Mouse (Mus musculus): ENCODE measurements around the gene Map3k11. TPM values are rescaled to one million over a fixed set of nuclear protein-coding genes. Genes with fewer than 3 reads are reported as not detected.

Map3k11 gene
- polyA plus RNA-seq, 1 experiment: 19.0 TPM

GRCm38 (mm10) chr19:5664669-5665257 is 23.8 kb upstream of the Map3k11 start:
- no peak for TF ChIP-seq MAX (IDR thresholded peaks at IDR 0.05; ENCODE audit: low read depth)
- no peak for TF ChIP-seq TCF12 (IDR thresholded peaks at IDR 0.05; ENCODE audit: insufficient read depth, poor library complexity, severe bottlenecking)
- TF ChIP-seq CEBPB (IDR thresholded peaks at IDR 0.05; ENCODE audit: insufficient read depth, poor library complexity, severe bottlenecking): no peak
- no peak for TF ChIP-seq TCF3 (IDR thresholded peaks at IDR 0.05; ENCODE audit: insufficient read length, low read depth)
- TF ChIP-seq MYOD1 (IDR thresholded peaks at IDR 0.05; ENCODE audit: control insufficient read depth in 1 of 3, insufficient read length in 2 of 3, low read depth in 2 of 3): no peak
- no peak for TF ChIP-seq SRF (IDR thresholded peaks at IDR 0.05; ENCODE audit: control insufficient read depth, insufficient read length, low read depth)
- TF ChIP-seq E2F4 (IDR thresholded peaks at IDR 0.05; ENCODE audit: insufficient read depth): no peak
- TF ChIP-seq POLR2AphosphoS2 (IDR thresholded peaks at IDR 0.05; ENCODE audit: insufficient read length, low read depth): no peak
- no peak for TF ChIP-seq POLR2A (IDR thresholded peaks at IDR 0.05; ENCODE audit: insufficient read length, low read depth)
- TF ChIP-seq REST (IDR thresholded peaks at IDR 0.05; ENCODE audit: insufficient read depth, insufficient read length): no peak
- no peak for TF ChIP-seq MYOG (IDR thresholded peaks at IDR 0.05; ENCODE audit: control insufficient read depth in 1 of 3, insufficient read depth in 1 of 3, insufficient read length in 2 of 3, low read depth in 2 of 3)
- TF ChIP-seq USF1 (IDR thresholded peaks at IDR 0.05; ENCODE audit: low read depth): no peak
- H3K4me2 ChIP-seq (ENCODE audit: low read depth): no peak overlapping the region
- no peaks in the 10 kb centered on the region for H3K27me3 ChIP-seq (ENCODE audit: control insufficient read depth, insufficient read depth, insufficient read length)
- H3K36me3 ChIP-seq (ENCODE audit: control insufficient read depth, insufficient read depth): no peaks in the 10 kb centered on the region
- H3ac ChIP-seq (ENCODE audit: control insufficient read depth, insufficient read length): no peak overlapping the region
- no peaks in the 10 kb centered on the region for H3K79me2 ChIP-seq (ENCODE audit: control insufficient read depth, insufficient read depth)
- no peak overlapping the region for H3K4me3 ChIP-seq

- no peak overlapping the region for H3K4me3 ChIP-seq
- H3K36me3 ChIP-seq (ENCODE audit: control insufficient read depth, insufficient read depth): no peaks in the 10 kb centered on the region
- H3K27me3 ChIP-seq (ENCODE audit: control insufficient read depth, insufficient read depth, insufficient read length): no peaks in the 10 kb centered on the region
- no peak overlapping the region for H3ac ChIP-seq (ENCODE audit: control insufficient read depth, insufficient read length)
- H3K4me2 ChIP-seq (ENCODE audit: low read depth): no peak overlapping the region
- H3K79me2 ChIP-seq (ENCODE audit: control insufficient read depth, insufficient read depth): no peaks in the 10 kb centered on the region
- no peak for TF ChIP-seq MYOD1 (IDR thresholded peaks at IDR 0.05; ENCODE audit: control insufficient read depth in 1 of 3, insufficient read length in 2 of 3, low read depth in 2 of 3)
- no peak for TF ChIP-seq USF1 (IDR thresholded peaks at IDR 0.05; ENCODE audit: low read depth)
- TF ChIP-seq MYOG (IDR thresholded peaks at IDR 0.05; ENCODE audit: control insufficient read depth in 1 of 3, insufficient read depth in 1 of 3, insufficient read length in 2 of 3, low read depth in 2 of 3): no peak
- TF ChIP-seq CEBPB (IDR thresholded peaks at IDR 0.05; ENCODE audit: insufficient read depth, poor library complexity, severe bottlenecking): no peak
- no peak for TF ChIP-seq REST (IDR thresholded peaks at IDR 0.05; ENCODE audit: insufficient read depth, insufficient read length)
- no peak for TF ChIP-seq SRF (IDR thresholded peaks at IDR 0.05; ENCODE audit: control insufficient read depth, insufficient read length, low read depth)
- TF ChIP-seq POLR2AphosphoS2 (IDR thresholded peaks at IDR 0.05; ENCODE audit: insufficient read length, low read depth): no peak
Measured at GRCm38 (mm10) chr19:5665465-5665864, 23.1 kb upstream of the Map3k11 start.

GRCm38 (mm10) chr19:5666386-5666785 is 22.2 kb upstream of the Map3k11 start:
- H3K27me3 ChIP-seq (ENCODE audit: control insufficient read depth, insufficient read depth, insufficient read length): no peaks in the 10 kb centered on the region
- H3K79me2 ChIP-seq (ENCODE audit: control insufficient read depth, insufficient read depth): no peaks in the 10 kb centered on the region
- H3K36me3 ChIP-seq (ENCODE audit: control insufficient read depth, insufficient read depth): no peaks in the 10 kb centered on the region
- no peak overlapping the region for H3K4me3 ChIP-seq
- TF ChIP-seq REST (IDR thresholded peaks at IDR 0.05; ENCODE audit: insufficient read depth, insufficient read length) (no peak), MYOG (IDR thresholded peaks at IDR 0.05; ENCODE audit: control insufficient read depth in 1 of 3, insufficient read depth in 1 of 3, insufficient read length in 2 of 3, low read depth in 2 of 3) (no peak), SRF (IDR thresholded peaks at IDR 0.05; ENCODE audit: control insufficient read depth, insufficient read length, low read depth) (no peak), USF1 (IDR thresholded peaks at IDR 0.05; ENCODE audit: low read depth) (no peak), TCF3 (IDR thresholded peaks at IDR 0.05; ENCODE audit: insufficient read length, low read depth) (no peak), POLR2AphosphoS2 (IDR thresholded peaks at IDR 0.05; ENCODE audit: insufficient read length, low read depth) (no peak), MYOD1 (IDR thresholded peaks at IDR 0.05; ENCODE audit: control insufficient read depth in 1 of 3, insufficient read length in 2 of 3, low read depth in 2 of 3) (no peak), MAX (IDR thresholded peaks at IDR 0.05; ENCODE audit: low read depth) (no peak), CEBPB (IDR thresholded peaks at IDR 0.05; ENCODE audit: insufficient read depth, poor library complexity, severe bottlenecking) (no peak), POLR2A (IDR thresholded peaks at IDR 0.05; ENCODE audit: insufficient read length, low read depth) (no peak)
- H3ac ChIP-seq (ENCODE audit: control insufficient read depth, insufficient read length): no peak overlapping the region
- no peak overlapping the region for H3K4me2 ChIP-seq (ENCODE audit: low read depth)

GRCm38 (mm10) chr19:5668372-5668771 is 20.2 kb upstream of the Map3k11 start:
- H3K4me2 ChIP-seq (ENCODE audit: low read depth): no peak overlapping the region
- peaks cover 10% of the 10 kb centered on the region for H3K36me3 ChIP-seq (ENCODE audit: control insufficient read depth, insufficient read depth)
- no peaks in the 10 kb centered on the region for H3K27me3 ChIP-seq (ENCODE audit: control insufficient read depth, insufficient read depth, insufficient read length)
- H3K4me3 ChIP-seq: no peak overlapping the region
- H3K79me2 ChIP-seq (ENCODE audit: control insufficient read depth, insufficient read depth): no peaks in the 10 kb centered on the region
- TF ChIP-seq CEBPB (IDR thresholded peaks at IDR 0.05; ENCODE audit: insufficient read depth, poor library complexity, severe bottlenecking) (no peak), REST (IDR thresholded peaks at IDR 0.05; ENCODE audit: insufficient read depth, insufficient read length) (no peak), USF1 (IDR thresholded peaks at IDR 0.05; ENCODE audit: low read depth) (no peak), MAX (IDR thresholded peaks at IDR 0.05; ENCODE audit: low read depth) (no peak), TCF12 (IDR thresholded peaks at IDR 0.05; ENCODE audit: insufficient read depth, poor library complexity, severe bottlenecking) (no peak)
- H3ac ChIP-seq (ENCODE audit: control insufficient read depth, insufficient read length): no peak overlapping the region

GRCm38 (mm10) chr19:5680432-5680831 is 8.1 kb upstream of the Map3k11 start:
- Histone ChIP-seq H3ac (ENCODE audit: control insufficient read depth, insufficient read length) (no peak overlapping the region), H3K4me3 (no peak overlapping the region), H3K36me3 (ENCODE audit: control insufficient read depth, insufficient read depth) (peaks cover 8% of the 10 kb centered on the region), H3K4me2 (ENCODE audit: low read depth) (no peak overlapping the region), H3K79me2 (ENCODE audit: control insufficient read depth, insufficient read depth) (no peaks in the 10 kb centered on the region), H3K27me3 (ENCODE audit: control insufficient read depth, insufficient read depth, insufficient read length) (no peaks in the 10 kb centered on the region)
- no peak for TF ChIP-seq REST (IDR thresholded peaks at IDR 0.05; ENCODE audit: insufficient read depth, insufficient read length)
- no peak for TF ChIP-seq POLR2A (IDR thresholded peaks at IDR 0.05; ENCODE audit: insufficient read length, low read depth)
- no peak for TF ChIP-seq TCF12 (IDR thresholded peaks at IDR 0.05; ENCODE audit: insufficient read depth, poor library complexity, severe bottlenecking)
- no peak for TF ChIP-seq MYOD1 (IDR thresholded peaks at IDR 0.05; ENCODE audit: control insufficient read depth in 1 of 3, insufficient read length in 2 of 3, low read depth in 2 of 3)
- TF ChIP-seq CEBPB (IDR thresholded peaks at IDR 0.05; ENCODE audit: insufficient read depth, poor library complexity, severe bottlenecking): no peak
- no peak for TF ChIP-seq TCF3 (IDR thresholded peaks at IDR 0.05; ENCODE audit: insufficient read length, low read depth)
- no peak for TF ChIP-seq E2F4 (IDR thresholded peaks at IDR 0.05; ENCODE audit: insufficient read depth)
- no peak for TF ChIP-seq USF1 (IDR thresholded peaks at IDR 0.05; ENCODE audit: low read depth)
- no peak for TF ChIP-seq SRF (IDR thresholded peaks at IDR 0.05; ENCODE audit: control insufficient read depth, insufficient read length, low read depth)
- no peak for TF ChIP-seq MAX (IDR thresholded peaks at IDR 0.05; ENCODE audit: low read depth)
